In the genomic region with DNA sequence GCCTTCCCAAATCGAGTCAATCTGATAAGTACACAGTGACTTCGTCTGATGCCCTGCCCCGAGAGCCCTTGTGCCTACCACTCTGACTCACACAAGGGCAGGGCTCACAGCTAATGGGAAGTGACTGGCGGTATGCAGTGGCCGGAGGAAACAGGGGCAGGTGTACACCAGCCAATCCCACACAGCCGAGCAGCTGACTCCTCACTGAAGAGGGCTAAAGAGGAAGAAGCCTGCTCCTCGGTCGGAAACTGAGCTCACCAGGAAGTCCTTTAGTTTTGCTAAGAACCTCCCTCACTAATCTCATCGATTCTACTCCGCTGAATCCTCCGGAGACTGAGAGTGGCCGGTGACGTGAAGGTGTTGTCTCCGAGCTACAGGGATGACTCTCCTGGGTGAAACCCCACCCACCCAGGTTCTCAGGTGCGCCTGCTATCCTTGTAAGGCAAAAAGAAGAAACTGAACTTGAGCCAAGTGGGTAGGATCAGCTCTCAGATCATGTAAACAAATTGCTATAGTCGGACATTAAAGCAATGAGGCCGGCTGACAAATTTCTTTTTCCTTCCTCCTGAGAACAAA, we compare ENCODE assay signal across 7 mouse cellular contexts. TPM values are rescaled to one million over a fixed set of nuclear protein-coding genes. Genes with fewer than 3 reads are reported as not detected.
DNase-seq lines count a peak whose midpoint lies in the region; ATAC-seq and TF ChIP-seq lines count a peak whose summit lies in the region.

No protein-coding gene starts in this region.

- 14% methylated on average over 17 of the region's 17 CpGs for WGBS in lung, postnatal 0 days
- WGBS in small intestine, adult 2 months, result 5% methylated on average over 17 of the region's 17 CpGs

- peaks cover 8 to 17% of the 10 kb centered on the region in 2 experiments for H3K4me1 ChIP-seq in ES-E14 (ENCODE audit: control insufficient read depth in 2 of 2, insufficient read depth in 2 of 2, low read length in 2 of 2, poor library complexity in 1 of 2)
- H3K4me1 ChIP-seq in lung, postnatal 0 days (ENCODE audit: insufficient read depth, low read depth, low read length), result peaks cover 31% of the 10 kb centered on the region; the same call in 1 of the 2 replicates
- peaks cover 10% of the 10 kb centered on the region; the same call in 1 of the 2 replicates for H3K4me1 ChIP-seq in small intestine, adult 2 months (ENCODE audit: control insufficient read depth, insufficient read depth, insufficient read length, low read length)

- peak; percentile 98 for ATAC-seq in lung, postnatal 0 days

- H3K27ac ChIP-seq in ES-E14 (ENCODE audit: insufficient read depth, low read depth, low read length, poor library complexity, severe bottlenecking), result no peak overlapping the region
- H3K27ac ChIP-seq in lung, postnatal 0 days (ENCODE audit: low read length), result peak overlapping the region; percentile 93
- peak overlapping the region; percentile 69 for H3K27ac ChIP-seq in small intestine, adult 2 months (ENCODE audit: insufficient read depth, low read depth, low read length)

- no peak for TF ChIP-seq CTCF in lung, postnatal 0 days (IDR thresholded peaks at IDR 0.05)
- TF ChIP-seq CTCF in small intestine, adult 2 months (IDR thresholded peaks at IDR 0.05; ENCODE audit: extremely low read depth, insufficient read length, insufficient replicate concordance, low read depth, low read length), result no peak

- TF ChIP-seq EP300 in lung, postnatal 0 days (IDR thresholded peaks at IDR 0.05), result peak; percentile 90

- 0 out of 2 replicates have a peak, but pooled peaks have one; percentile 13 for TF ChIP-seq POLR2A in small intestine, adult 2 months (IDR thresholded peaks at IDR 0.05; ENCODE audit: low read depth, low read length)

- DNase-seq in ES-E14 (ENCODE audit: low read depth, low spot score), result no peak
- DNase-seq in adrenal gland, postnatal 36 days, result peak; percentile 74 to 75
- peak; percentile 54 to 74 for DNase-seq in heart, adult 9 months (ENCODE audit: low spot score in 2 of 2)
- DNase-seq in kidney, adult 8-10 months, result peak; percentile 38 to 44
- peak; percentile 97 for DNase-seq in lung, postnatal 0 days (ENCODE audit: low spot score)
- DNase-seq in cerebellum, postnatal 4 days (ENCODE audit: low spot score in 2 of 2), result no peak

- H3K4me2 ChIP-seq in lung, postnatal 0 days (replicated peaks; ENCODE audit: low read depth, low read length), result peak overlapping the region; percentile 54

- H3K9me3 ChIP-seq in ES-E14 (ENCODE audit: control insufficient read depth, insufficient read depth, low read depth, low read length), result no peaks in the 10 kb centered on the region
- H3K9me3 ChIP-seq in lung, postnatal 0 days (ENCODE audit: low read length), result no peaks in the 10 kb centered on the region

- H3K36me3 ChIP-seq in ES-E14 (ENCODE audit: control insufficient read depth, insufficient read depth, low read length, poor library complexity, severe bottlenecking), result peaks cover 2% of the 10 kb centered on the region; the same call in 1 of the 2 replicates
- H3K36me3 ChIP-seq in lung, postnatal 0 days (ENCODE audit: insufficient read depth, low read length), result no peaks in the 10 kb centered on the region
- no peaks in the 10 kb centered on the region for H3K36me3 ChIP-seq in small intestine, adult 2 months (ENCODE audit: control insufficient read depth, insufficient read depth, low read length)

- H3K9ac ChIP-seq in ES-E14 (ENCODE audit: insufficient read depth, low read depth, low read length, poor library complexity, severe bottlenecking), result no peak overlapping the region
- peak overlapping the region; percentile 48; the same call in 1 of the 2 replicates for H3K9ac ChIP-seq in lung, postnatal 0 days (replicated peaks; ENCODE audit: low read depth)

- in situ Hi-C loops in ES-E14 (cut with MboI; ENCODE audit: low sequenced_read_pairs in 2 of 2, unreplicated experiment in 2 of 2), result no loop called here

- H3K4me3 ChIP-seq in ES-E14 (ENCODE audit: insufficient read depth in 1 of 2, low read depth in 1 of 2, low read length in 2 of 2, poor library complexity in 1 of 2, severe bottlenecking in 1 of 2), result peak overlapping the region; percentile 15 to 38; a peak in 3 of 4 replicates
- H3K4me3 ChIP-seq in lung, postnatal 0 days (ENCODE audit: low read depth, low read length), result peak overlapping the region; percentile 29
- H3K4me3 ChIP-seq in small intestine, adult 2 months (ENCODE audit: low read depth, low read length), result peak overlapping the region; percentile 46

- H3K27me3 ChIP-seq in lung, postnatal 0 days (replicated peaks; ENCODE audit: insufficient read depth, low read length), result no peaks in the 10 kb centered on the region
- no peaks in the 10 kb centered on the region for H3K27me3 ChIP-seq in small intestine, adult 2 months (ENCODE audit: control insufficient read depth, insufficient read depth, low read length)

TF ChIP-seq in ES-E14, 5 proteins besides CTCF, POLR2A, EP300 and RAD21:
- TF ChIP-seq ZNF384 (IDR thresholded peaks at IDR 0.05; ENCODE audit: low read depth, low read length), result no peak
- no peak for TF ChIP-seq HCFC1 (IDR thresholded peaks at IDR 0.05; ENCODE audit: borderline replicate concordance, insufficient read depth, low read length)
- no peak for TF ChIP-seq ZC3H11A (IDR thresholded peaks at IDR 0.05; ENCODE audit: borderline replicate concordance, low read depth, low read length)
- TF ChIP-seq CHD2 (IDR thresholded peaks at IDR 0.05; ENCODE audit: low read depth, low read length), result no peak
- TF ChIP-seq MAFK (IDR thresholded peaks at IDR 0.05; ENCODE audit: insufficient read depth, low read depth, low read length), result no peak

RNA-seq across cellular contexts. Expression of a gene that starts 58.2 kb away (rescaled TPM):
- 97.3 and 104 TPM in 2 replicates for total RNA-seq in ES-E14 (2012; rRNA removed)
- total RNA-seq in adrenal gland, postnatal 36 days (2021), result 10 to 100 TPM in 1 of 2 experiments, 1 to 10 TPM in 1; 7.7 to 12.2 TPM
- 37.8 and 48.3 TPM in 2 replicates for polyA plus RNA-seq in lung, postnatal 0 days (2015; fragmentation: Nextera tagmentation; extraction: Ambion mirVana)
- polyA plus RNA-seq in small intestine, adult 2 months (2012; rRNA removed), result 24.9 and 74.0 TPM in 2 replicates

Comparison
In these comparisons a context has a peak if more than half of its experiments do, and no peak if none do; other contexts are left out.
1. DNase-seq: peak in adrenal gland, postnatal 36 days (2 of 2), heart, adult 9 months (2 of 2), kidney, adult 8-10 months (2 of 2) and lung, postnatal 0 days (single experiment); none in ES-E14 (single experiment) and cerebellum, postnatal 4 days (0 of 2).
2. Peak in every context shown above with its lines, with median percentiles within 50 percentile points of each other: H3K4me3 ChIP-seq.